Mouse (Mus musculus): ENCODE measurements around the gene Gm5662.
"Not testable (repeated sequence)": the region's sequence is repeated elsewhere in the genome, so short reads cannot be mapped to it uniquely, and the experiment has no call there.

Gene Gm5662

GRCm38 (mm10) chr12:88274400-88274799 lies at the start of gene Gm5662:
Gene Gm5662 (minus strand): TSS chr12:88274500.
- not testable (repeated sequence) for DNase-seq (ENCODE audit: low spot score in 2 of 2)

- not testable (repeated sequence) for DNase-seq (ENCODE audit: low spot score in 2 of 2)
Observed at GRCm38 (mm10) chr12:88323926-88324325, 49.6 kb upstream of the Gm5662 start, which contains the start of gene Gm5039. Gene Gm5039 (minus strand): TSS chr12:88324026.

GRCm38 (mm10) chr12:88314556-88314955 lies 40.3 kb upstream of the Gm5662 start:
- DNase-seq (ENCODE audit: low spot score in 2 of 2): no peak

GRCm38 (mm10) chr12:88297171-88297570 lies 22.9 kb upstream of the Gm5662 start:
- not testable (repeated sequence) for DNase-seq (ENCODE audit: low spot score in 2 of 2)

- not testable (repeated sequence) for DNase-seq (ENCODE audit: low spot score in 2 of 2)
Observed at GRCm38 (mm10) chr12:88293082-88293481, 18.8 kb upstream of the Gm5662 start.

GRCm38 (mm10) chr12:88285224-88285623 lies 10.9 kb upstream of the Gm5662 start:
- DNase-seq (ENCODE audit: low spot score in 2 of 2): not testable (repeated sequence)

GRCm38 (mm10) chr12:88257241-88257640 lies 17.1 kb downstream of the Gm5662 start:
- no peak for DNase-seq (ENCODE audit: low spot score in 2 of 2)

GRCm38 (mm10) chr12:88255917-88256316 lies 18.4 kb downstream of the Gm5662 start:
- DNase-seq (ENCODE audit: low spot score in 2 of 2): not testable (repeated sequence)

GRCm38 (mm10) chr12:88250000-88250399 lies 24.3 kb downstream of the Gm5662 start, which contains the start of gene Gm8332:
Gene Gm8332 (minus strand): TSS chr12:88250100.
- DNase-seq (ENCODE audit: low spot score in 2 of 2): not testable (repeated sequence)

- DNase-seq (ENCODE audit: low spot score in 2 of 2): not testable (repeated sequence)
Observed at GRCm38 (mm10) chr12:88245786-88246185, 28.5 kb downstream of the Gm5662 start.

GRCm38 (mm10) chr12:88242940-88243339 lies 31.4 kb downstream of the Gm5662 start:
- DNase-seq (ENCODE audit: low spot score in 2 of 2): not testable (repeated sequence)
